Mouse (Mus musculus): ENCODE results near the gene Cib2.

GRCm38 (mm10) chr9:54532926-54533325 lies 27.1 kb downstream of the Cib2 start:
- TF ChIP-seq POLR2A (IDR thresholded peaks at IDR 0.05; ENCODE audit: borderline replicate concordance, extremely low read depth, low read depth, low read length): no peak
- no peak for TF ChIP-seq CTCF (IDR thresholded peaks at IDR 0.05; ENCODE audit: insufficient read depth, low read length)
